Mouse (Mus musculus) liver, adult (tissue): ENCODE results near the gene Trim71.

Source experiments
- GATA4 ChIP-seq: IDR thresholded peaks from 2 replicates; pipeline ENCODE4 v1.6.1; 2014; ENCODE audit warnings: mild to moderate bottlenecking, low read length; ENCODE audit not compliant: insufficient replicate concordance

Trim71 gene

GRCm38 (mm10) chr9:114544754-114545393, 19.3 kb downstream of the Trim71 start:
- no peak for TF ChIP-seq GATA4

- no peak for TF ChIP-seq GATA4
Measured at GRCm38 (mm10) chr9:114543882-114544753, 20.1 kb downstream of the Trim71 start.

GRCm38 (mm10) chr9:114541279-114541741, 22.9 kb downstream of the Trim71 start:
- no peak for TF ChIP-seq GATA4

- TF ChIP-seq GATA4: no peak
Measured at GRCm38 (mm10) chr9:114538996-114539563, 25.1 kb downstream of the Trim71 start.

- no peak for TF ChIP-seq GATA4
Measured at GRCm38 (mm10) chr9:114536628-114537027, 27.5 kb downstream of the Trim71 start.

- no peak for TF ChIP-seq GATA4
Measured at GRCm38 (mm10) chr9:114534747-114535517, 29.2 kb downstream of the Trim71 start.

- no peak for TF ChIP-seq GATA4
Measured at GRCm38 (mm10) chr9:114533848-114534247, 30.3 kb downstream of the Trim71 start.

GRCm38 (mm10) chr9:114531276-114531675, 32.9 kb downstream of the Trim71 start:
- no peak for TF ChIP-seq GATA4

- TF ChIP-seq GATA4: no peak
Measured at GRCm38 (mm10) chr9:114528680-114529048, 35.5 kb downstream of the Trim71 start.

GRCm38 (mm10) chr9:114527992-114528679, 36.0 kb downstream of the Trim71 start:
- TF ChIP-seq GATA4: no peak

GRCm38 (mm10) chr9:114527085-114527484, 37.1 kb downstream of the Trim71 start:
- TF ChIP-seq GATA4: no peak

GRCm38 (mm10) chr9:114526581-114526980, 37.6 kb downstream of the Trim71 start:
- TF ChIP-seq GATA4: no peak

- TF ChIP-seq GATA4: no peak
Measured at GRCm38 (mm10) chr9:114525891-114526290, 38.3 kb downstream of the Trim71 start.

- no peak for TF ChIP-seq GATA4
Measured at GRCm38 (mm10) chr9:114525073-114525633, 39.0 kb downstream of the Trim71 start.
